Mouse (Mus musculus) embryonic fibroblast, embryonic 13.5 days (primary cell): ENCODE measurements around the gene Sptbn4.

Experiments
- CTCF ChIP-seq: IDR thresholded peaks from 2 replicates; pipeline ENCODE4 v1.5.1; 2011; ENCODE audit warnings: mild to moderate bottlenecking, control low read depth, low read length, moderate library complexity, borderline replicate concordance; ENCODE audit not compliant: insufficient read depth
- POLR2A ChIP-seq: IDR thresholded peaks from 2 replicates; pipeline ENCODE4 v1.6.1; 2011; ENCODE audit warnings: low read depth, mild to moderate bottlenecking, control low read depth, low read length, moderate library complexity

GRCm38 (mm10) chr7:27471390-27472120, 24.1 kb upstream of the Sptbn4 start:
- TF ChIP-seq CTCF, result no peak
- no peak for TF ChIP-seq POLR2A
